Mouse (Mus musculus) myocyte (in vitro differentiated cells): ENCODE results near the gene Anks1. TPM values are rescaled to one million over a fixed set of nuclear protein-coding genes. Genes with fewer than 3 reads are reported as not detected.
A peak's percentile ranks its signal among the peaks of the same experiment; 100 is the strongest.

Source experiments
- H3K27me3 ChIP-seq: one replicate; pipeline ENCODE4 v1.6.1; 2011; ENCODE audit not compliant: control insufficient read depth, insufficient read depth, insufficient read length
- H3K36me3 ChIP-seq: one replicate; pipeline ENCODE4 v1.6.1; 2011; ENCODE audit not compliant: control insufficient read depth, insufficient read depth
- H3K4me2 ChIP-seq: one replicate; pipeline ENCODE4 v1.6.1; 2011; ENCODE audit warnings: low read depth, control low read depth
- H3K4me3 ChIP-seq: one replicate; pipeline ENCODE4 v1.5.1; 2011; ENCODE audit warnings: mild to moderate bottlenecking, control low read depth, moderate library complexity
- H3K79me2 ChIP-seq: one replicate; pipeline ENCODE4 v1.6.1; 2011; ENCODE audit not compliant: control insufficient read depth, insufficient read depth
- H3ac ChIP-seq: one replicate; pipeline ENCODE4 v1.6.1; 2011; ENCODE audit not compliant: control insufficient read depth, insufficient read length
- CEBPB ChIP-seq: IDR thresholded peaks from 2 replicates; pipeline ENCODE4 v1.6.1; 2011; ENCODE audit warnings: mild to moderate bottlenecking, moderate library complexity; ENCODE audit not compliant: poor library complexity, insufficient read depth, severe bottlenecking
- E2F4 ChIP-seq: IDR thresholded peaks from one replicate; pipeline ENCODE4 v1.6.1; 2011; ENCODE audit warnings: mild to moderate bottlenecking, control low read depth, moderate library complexity; ENCODE audit not compliant: insufficient read depth
- MAX ChIP-seq: IDR thresholded peaks from one replicate; pipeline ENCODE4 v1.6.1; 2011; ENCODE audit warnings: low read depth, mild to moderate bottlenecking, control low read depth
- MYOD1 ChIP-seq, 3 experiments: IDR thresholded peaks; one replicate each; pipeline ENCODE4 v1.6.1; 2011; ENCODE audit warnings: control low read depth in 2 of 3, low read depth in 2 of 3, mild to moderate bottlenecking in 2 of 3, moderate library complexity in 1 of 3; ENCODE audit not compliant: insufficient read length in 2 of 3, control insufficient read depth in 1 of 3
- MYOG ChIP-seq, 3 experiments: IDR thresholded peaks; one replicate each; pipeline ENCODE4 v1.6.1; 2011; ENCODE audit warnings: control low read depth in 2 of 3, low read depth in 2 of 3, mild to moderate bottlenecking in 2 of 3; ENCODE audit not compliant: insufficient read length in 2 of 3, control insufficient read depth in 1 of 3, insufficient read depth in 1 of 3
- POLR2A ChIP-seq: IDR thresholded peaks from one replicate; pipeline ENCODE4 v1.6.1; 2011; ENCODE audit warnings: low read depth, mild to moderate bottlenecking, control low read depth, moderate library complexity; ENCODE audit not compliant: insufficient read length
- POLR2AphosphoS2 ChIP-seq: IDR thresholded peaks from one replicate; pipeline ENCODE4 v1.6.1; 2011; ENCODE audit warnings: low read depth, control low read depth; ENCODE audit not compliant: insufficient read length
- REST ChIP-seq: IDR thresholded peaks from one replicate; pipeline ENCODE4 v1.6.1; 2011; ENCODE audit warnings: mild to moderate bottlenecking, control low read depth, moderate library complexity; ENCODE audit not compliant: insufficient read depth, insufficient read length
- SRF ChIP-seq: IDR thresholded peaks from one replicate; pipeline ENCODE4 v1.6.1; 2011; ENCODE audit warnings: low read depth; ENCODE audit not compliant: control insufficient read depth, insufficient read length
- TCF12 ChIP-seq: IDR thresholded peaks from one replicate; pipeline ENCODE4 v1.6.1; 2011; ENCODE audit warnings: mild to moderate bottlenecking, control low read depth; ENCODE audit not compliant: poor library complexity, insufficient read depth, severe bottlenecking
- TCF3 ChIP-seq: IDR thresholded peaks from one replicate; pipeline ENCODE4 v1.6.1; 2011; ENCODE audit warnings: low read depth, control low read depth; ENCODE audit not compliant: insufficient read length
- USF1 ChIP-seq: IDR thresholded peaks from one replicate; pipeline ENCODE4 v1.6.1; 2011; ENCODE audit warnings: low read depth, mild to moderate bottlenecking, control low read depth, moderate library complexity
- polyA plus RNA-seq: library from polyadenylated mRNA; unstranded; fragments of >200 nt; fragmentation: generic; extraction: Trizol; gene quantifications from one replicate; pipeline ENCODE4 v1.2.1, GENCODE M21; 2012; ENCODE audit warnings: missing spikeins

Gene Anks1
- polyA plus RNA-seq, 1 experiment, result 10.0 TPM

DNA sequence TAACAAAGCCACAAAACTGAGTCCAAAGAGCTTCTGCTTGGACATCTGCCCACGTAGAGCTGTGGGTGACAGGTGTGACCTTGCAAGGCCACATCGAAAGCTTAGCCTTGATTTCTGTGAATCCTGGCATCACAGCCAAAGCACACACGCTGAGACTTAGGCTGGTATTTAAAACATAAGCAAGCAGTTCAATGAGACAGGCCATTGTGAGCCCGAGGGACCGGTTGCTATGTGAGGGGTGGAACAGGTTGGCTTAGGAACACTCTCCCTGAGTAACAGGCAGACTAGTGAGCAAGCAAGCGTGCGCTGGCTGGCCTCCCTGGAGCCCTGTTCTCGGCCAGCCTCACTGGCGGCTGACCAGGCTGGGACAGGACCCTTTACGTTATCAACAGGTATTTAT is 112.8 kb downstream of the Anks1 start:
- Histone ChIP-seq H3K4me3 (no peak overlapping the region), H3K27me3 (no peaks in the 10 kb centered on the region), H3ac (no peak overlapping the region), H3K79me2 (no peaks in the 10 kb centered on the region), H3K4me2 (no peak overlapping the region), H3K36me3 (no peaks in the 10 kb centered on the region)
- TF ChIP-seq TCF3, result no peak
- peak; percentile 13 to 67 (median 32) for TF ChIP-seq MYOG (IDR thresholded peaks at IDR 0.05; ENCODE audit: control insufficient read depth in 1 of 3, insufficient read depth in 1 of 3, insufficient read length in 2 of 3, low read depth in 2 of 3)
- peak in 2 of 3 experiments; percentile 73 to 86 for TF ChIP-seq MYOD1 (IDR thresholded peaks at IDR 0.05; ENCODE audit: control insufficient read depth in 1 of 3, insufficient read length in 2 of 3, low read depth in 2 of 3)

DNA sequence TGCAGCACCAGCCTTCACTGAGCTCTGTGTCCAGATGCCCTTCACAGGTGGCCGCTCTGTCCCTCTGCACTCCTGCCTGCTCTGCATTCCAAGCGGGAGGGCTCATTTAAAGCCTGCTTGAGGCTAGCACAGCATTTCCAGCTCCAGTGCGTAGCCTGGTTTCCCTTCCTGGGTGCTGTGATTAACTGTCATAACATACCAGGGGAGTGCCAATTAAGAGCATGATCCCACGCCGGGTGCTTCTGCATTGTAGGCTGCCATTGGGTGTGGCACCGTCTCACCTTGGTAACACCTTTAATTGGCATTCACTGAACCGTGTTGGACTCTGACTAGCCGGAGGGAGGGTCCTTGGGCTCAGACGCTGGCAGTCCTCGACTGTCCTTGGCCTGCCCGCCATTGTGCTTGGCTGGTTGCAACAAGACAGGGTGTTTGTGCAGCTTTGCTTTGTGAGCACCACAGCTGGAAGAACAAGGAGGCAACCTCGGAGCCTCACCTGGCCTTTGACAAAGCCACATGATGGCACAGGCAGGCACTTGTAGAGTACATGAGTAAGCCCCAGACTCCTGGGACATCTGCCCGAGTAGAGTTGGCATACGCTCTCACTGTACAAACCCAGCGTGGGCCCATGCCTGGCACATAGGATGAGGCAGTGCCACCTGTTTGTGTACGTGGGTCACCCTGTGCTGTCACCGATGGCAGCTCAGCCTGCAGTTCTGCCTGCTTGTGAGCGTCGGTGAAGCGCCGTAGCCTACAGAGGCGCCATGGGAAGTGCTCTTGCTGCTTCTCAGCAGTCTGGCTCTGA is 113.9 kb downstream of the Anks1 start:
- H3ac ChIP-seq, result no peak overlapping the region
- TF ChIP-seq MYOD1 (IDR thresholded peaks at IDR 0.05; ENCODE audit: control insufficient read depth in 1 of 3, insufficient read length in 2 of 3, low read depth in 2 of 3), result no peak
- no peak for TF ChIP-seq USF1
- peak in 1 of 3 experiments; percentile 1 for TF ChIP-seq MYOG (IDR thresholded peaks at IDR 0.05; ENCODE audit: control insufficient read depth in 1 of 3, insufficient read depth in 1 of 3, insufficient read length in 2 of 3, low read depth in 2 of 3)
- TF ChIP-seq POLR2AphosphoS2, result no peak

DNA sequence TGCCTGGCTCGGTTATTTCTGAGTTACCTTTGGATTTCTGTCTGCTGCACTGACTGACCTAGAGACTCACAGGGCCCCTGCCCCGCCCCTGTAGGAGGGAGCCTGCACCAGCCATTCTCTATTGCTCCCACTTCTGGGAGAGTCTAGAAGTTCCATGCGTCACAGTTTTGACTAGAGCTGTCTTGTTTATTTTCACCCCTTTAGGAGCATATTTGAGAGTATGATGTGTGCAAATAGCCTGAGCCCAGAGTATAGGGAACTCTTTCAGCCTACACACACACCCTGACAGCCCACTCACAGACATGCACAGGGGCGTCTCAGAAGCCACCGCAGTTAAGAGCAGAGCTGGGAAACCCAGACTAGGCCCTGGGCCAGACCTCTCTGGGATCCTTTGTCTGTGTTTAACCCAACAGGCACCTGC is 116.4 kb downstream of the Anks1 start:
- Histone ChIP-seq H3K4me2 (no peak overlapping the region), H3K4me3 (no peak overlapping the region), H3K36me3 (no peaks in the 10 kb centered on the region), H3K27me3 (no peaks in the 10 kb centered on the region), H3ac (no peak overlapping the region), H3K79me2 (no peaks in the 10 kb centered on the region)
- no peak for TF ChIP-seq MYOD1 (IDR thresholded peaks at IDR 0.05; ENCODE audit: control insufficient read depth in 1 of 3, insufficient read length in 2 of 3, low read depth in 2 of 3)
- TF ChIP-seq CEBPB, result no peak
- TF ChIP-seq TCF3, result no peak
- no peak for TF ChIP-seq POLR2AphosphoS2
- no peak for TF ChIP-seq MYOG (IDR thresholded peaks at IDR 0.05; ENCODE audit: control insufficient read depth in 1 of 3, insufficient read depth in 1 of 3, insufficient read length in 2 of 3, low read depth in 2 of 3)
- no peak for TF ChIP-seq POLR2A
- TF ChIP-seq TCF12, result no peak
- no peak for TF ChIP-seq E2F4
- TF ChIP-seq SRF, result no peak
- no peak for TF ChIP-seq MAX
- no peak for TF ChIP-seq USF1
- TF ChIP-seq REST, result no peak

More for the DNA sequence above, 113.9 kb downstream of the Anks1 start:
- no peak overlapping the region for H3K4me2 ChIP-seq
- H3K36me3 ChIP-seq, result no peaks in the 10 kb centered on the region
- no peaks in the 10 kb centered on the region for H3K79me2 ChIP-seq
- H3K27me3 ChIP-seq, result no peaks in the 10 kb centered on the region
- H3K4me3 ChIP-seq, result no peak overlapping the region

DNA sequence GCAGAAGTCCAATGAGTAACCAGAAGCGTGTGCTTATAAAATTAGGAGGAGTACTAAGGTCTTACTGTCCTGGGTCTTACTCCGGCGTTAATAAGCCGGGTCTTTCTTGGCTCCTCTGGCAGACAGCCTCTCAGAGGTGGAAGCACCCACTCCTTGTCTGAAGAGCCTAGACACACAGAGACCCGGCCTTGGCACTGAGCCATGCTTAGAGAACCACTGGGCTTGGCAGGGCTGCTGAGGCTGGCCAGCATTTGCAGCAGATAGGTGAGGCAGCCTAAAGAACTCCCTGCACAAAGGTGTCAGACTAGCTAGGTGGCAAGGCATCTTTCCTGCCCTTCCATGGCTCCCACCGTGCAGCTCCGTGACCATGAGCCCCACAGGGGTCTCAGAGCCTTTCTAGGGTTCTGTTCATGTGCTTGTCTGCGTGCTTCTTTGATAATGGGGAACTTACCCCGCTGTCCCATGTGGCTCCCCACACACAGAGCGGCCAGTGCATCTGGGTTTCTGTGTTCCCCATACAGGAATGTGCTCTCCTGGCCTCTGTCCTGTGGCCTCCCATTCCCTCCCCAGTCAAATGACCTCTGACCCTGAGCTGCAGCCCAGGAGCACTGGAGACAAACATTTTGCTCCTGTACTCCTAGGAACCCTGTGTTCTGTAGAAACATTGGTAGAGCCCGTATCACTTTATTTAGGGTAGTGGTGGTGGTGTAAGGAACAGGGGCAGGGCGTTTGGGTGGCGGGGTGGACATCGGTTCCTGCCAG is 117.2 kb downstream of the Anks1 start:
- Histone ChIP-seq H3K79me2 (no peaks in the 10 kb centered on the region), H3K27me3 (no peaks in the 10 kb centered on the region), H3K4me2 (no peak overlapping the region), H3K36me3 (no peaks in the 10 kb centered on the region), H3ac (no peak overlapping the region), H3K4me3 (no peak overlapping the region)
- no peak for TF ChIP-seq TCF12
- no peak for TF ChIP-seq MAX
- no peak for TF ChIP-seq E2F4
- TF ChIP-seq MYOD1 (IDR thresholded peaks at IDR 0.05; ENCODE audit: control insufficient read depth in 1 of 3, insufficient read length in 2 of 3, low read depth in 2 of 3), result no peak
- TF ChIP-seq MYOG (IDR thresholded peaks at IDR 0.05; ENCODE audit: control insufficient read depth in 1 of 3, insufficient read depth in 1 of 3, insufficient read length in 2 of 3, low read depth in 2 of 3), result no peak
- no peak for TF ChIP-seq SRF
- TF ChIP-seq TCF3, result no peak
- TF ChIP-seq CEBPB, result no peak
- no peak for TF ChIP-seq POLR2AphosphoS2
- no peak for TF ChIP-seq REST
- TF ChIP-seq POLR2A, result no peak
- no peak for TF ChIP-seq USF1

DNA sequence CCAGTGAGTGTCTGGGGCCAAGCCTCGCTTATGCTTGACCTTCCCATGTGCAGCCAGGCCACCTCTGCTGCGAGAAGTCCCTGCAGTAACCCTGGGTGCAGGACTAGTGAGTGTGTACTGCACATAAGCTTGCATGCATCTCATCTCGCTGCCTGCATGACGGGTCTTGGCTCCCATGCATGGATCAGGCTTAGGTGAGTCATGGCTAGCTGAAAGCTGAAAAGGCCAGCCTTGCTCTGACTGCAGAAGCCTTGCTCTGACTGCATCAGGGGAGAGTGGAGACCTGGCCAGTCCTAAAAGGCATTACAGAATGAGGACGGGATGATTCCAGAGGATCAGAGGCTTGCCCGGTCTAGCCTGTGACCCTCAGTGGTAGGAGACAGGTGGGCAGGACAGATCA is 118.1 kb downstream of the Anks1 start:
- no peaks in the 10 kb centered on the region for H3K36me3 ChIP-seq
- no peaks in the 10 kb centered on the region for H3K27me3 ChIP-seq
- H3K4me3 ChIP-seq, result no peak overlapping the region
- no peaks in the 10 kb centered on the region for H3K79me2 ChIP-seq
- TF ChIP-seq REST (no peak), MYOG (IDR thresholded peaks at IDR 0.05; ENCODE audit: control insufficient read depth in 1 of 3, insufficient read depth in 1 of 3, insufficient read length in 2 of 3, low read depth in 2 of 3) (no peak), POLR2AphosphoS2 (no peak), TCF12 (no peak), CEBPB (no peak), TCF3 (no peak), MYOD1 (IDR thresholded peaks at IDR 0.05; ENCODE audit: control insufficient read depth in 1 of 3, insufficient read length in 2 of 3, low read depth in 2 of 3) (no peak), POLR2A (no peak), USF1 (no peak), SRF (no peak), MAX (no peak), E2F4 (no peak)
- no peak overlapping the region for H3K4me2 ChIP-seq
- no peak overlapping the region for H3ac ChIP-seq
